In the genomic region with DNA sequence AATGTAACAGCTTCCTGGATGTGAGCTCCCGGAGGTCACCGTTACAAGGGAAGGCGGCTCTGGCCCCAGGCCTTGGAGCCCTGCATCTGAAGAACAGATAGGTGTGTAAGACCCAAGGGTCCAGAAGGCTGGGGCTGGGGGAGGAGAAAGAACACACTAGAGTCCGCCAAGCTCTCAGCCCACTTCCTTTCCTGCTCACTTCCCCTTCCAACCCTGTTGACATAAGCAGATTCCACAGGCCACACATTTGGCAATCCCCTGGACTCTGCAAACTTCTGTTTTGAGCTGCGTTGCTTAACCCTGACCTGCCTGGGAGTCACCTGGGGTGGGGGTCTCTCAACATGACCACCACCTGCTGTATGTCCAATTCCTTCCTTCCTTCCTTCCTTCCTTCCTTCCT, we compare ENCODE assay signal across 12 mouse cellular contexts. TPM values are rescaled to one million over a fixed set of nuclear protein-coding genes. Genes with fewer than 3 reads are reported as not detected.
A peak's percentile ranks its signal among the peaks of the same experiment; 100 is the strongest.
DNase-seq lines count a peak whose midpoint lies in the region; ATAC-seq and TF ChIP-seq lines count a peak whose summit lies in the region.
"Had no signal": no experiment of that assay in that cellular context is flagged by ENCODE, and none has a peak within 500 bp of the region (broad histone marks: within the 10 kb centered on the region; RNA-seq: fewer than 3 reads in every experiment).

A gene (minus strand): TSS at position 88 of the 400 bp plus-strand sequence.

- no peak within 1 kb of the TSS for H3K4me3 ChIP-seq in layer of hippocampus, adult 2 months
- H3K4me3 ChIP-seq in liver, postnatal 0 days (ENCODE audit: low read depth, low read length) = no peak within 1 kb of the TSS
- H3K4me3 ChIP-seq: hindbrain, embryonic 15.5 days had no signal

- H3K4me1 ChIP-seq in liver, postnatal 0 days (ENCODE audit: insufficient read depth) = peaks cover 42% of the 10 kb centered on the region
- H3K4me1 ChIP-seq: hindbrain, embryonic 15.5 days had no signal

- 0 out of 2 replicates have a peak within 1 kb of the TSS, but pooled peaks have one; percentile 11 for H3K9ac ChIP-seq in liver, postnatal 0 days (replicated peaks)
- H3K9ac ChIP-seq: hindbrain, embryonic 15.5 days had no signal

- no peak for DNase-seq in layer of hippocampus, adult 2 months (ENCODE audit: low spot score in 2 of 2)
- no peak for DNase-seq in layer of hippocampus, postnatal 25 days (ENCODE audit: extremely low spot score in 1 of 2, low spot score in 1 of 2)
- DNase-seq in liver, postnatal 0 days = peak; percentile 62
- DNase-seq in frontal cortex, postnatal 14 days (ENCODE audit: low spot score in 2 of 2) = no peak
- DNase-seq in thymus, postnatal 10 days (ENCODE audit: low spot score in 2 of 2) = no peak
- DNase-seq: right cerebral cortex, postnatal 4 days had no signal

- peak within 1 kb of the TSS; percentile 39; the same call in 1 of the 2 replicates for H3K27ac ChIP-seq in layer of hippocampus, adult 2 months
- peak within 1 kb of the TSS; percentile 85 for H3K27ac ChIP-seq in liver, postnatal 0 days (ENCODE audit: low read depth)
- H3K27ac ChIP-seq: hindbrain, embryonic 15.5 days had no signal

- H3K27me3 ChIP-seq in liver, postnatal 0 days (ENCODE audit: insufficient read depth, low read length) = no peaks in the 10 kb centered on the region
- H3K27me3 ChIP-seq: hindbrain, embryonic 15.5 days had no signal

- TF ChIP-seq EP300 in liver, postnatal 0 days (IDR thresholded peaks at IDR 0.05; ENCODE audit: low read depth) = no peak

- H3K36me3 ChIP-seq in liver, postnatal 0 days (replicated peaks; ENCODE audit: insufficient read depth, low read length) = no peaks in the 10 kb centered on the region
- H3K36me3 ChIP-seq: G1E; hindbrain, embryonic 15.5 days had no signal

- no peaks in the 10 kb centered on the region for H3K9me3 ChIP-seq in liver, postnatal 0 days (ENCODE audit: low read length)
- H3K9me3 ChIP-seq: G1E; hindbrain, embryonic 15.5 days had no signal

- peak; percentile 80 for ATAC-seq in granulocyte monocyte progenitor cell, adult 5-6 weeks (replicated peaks; ENCODE audit: poor library complexity, severe bottlenecking)
- peak; percentile 71 for ATAC-seq in liver, postnatal 0 days
- peak; percentile 68 for ATAC-seq in neutrophil, adult 5-6 weeks (ENCODE audit: extremely low read depth, insufficient number of reproducible peaks, low FRiP score, poor library complexity, severe bottlenecking)
- ATAC-seq: forebrain, embryonic 14.5 days had no signal

- no peak for TF ChIP-seq CTCF in layer of hippocampus, adult 2 months (conservative IDR thresholded peaks at IDR 0.05)
- TF ChIP-seq CTCF in liver, postnatal 0 days (IDR thresholded peaks at IDR 0.05; ENCODE audit: low read depth) = no peak

- 36% methylated on average over 5 of the region's 5 CpGs for WGBS in liver, postnatal 0 days (ENCODE audit: insufficient replicate concordance)

- peak within 1 kb of the TSS; percentile 52 for H3K4me2 ChIP-seq in liver, postnatal 0 days (ENCODE audit: low read depth, low read length)
- H3K4me2 ChIP-seq: hindbrain, embryonic 15.5 days had no signal

RNA-seq across cellular contexts. Expression of the gene that starts here (rescaled TPM):
- under 1 TPM; 0.39 to 0.59 TPM for total RNA-seq in layer of hippocampus, adult 2 months (2021)
- under 1 TPM; 0.75 to 0.81 TPM for total RNA-seq in layer of hippocampus, postnatal 25 days (2021)
- 0.15 TPM in 1 of 2 replicates, not detected in the other for total RNA-seq in granulocyte monocyte progenitor cell, adult 5-6 weeks (2014; fragmentation: Nextera tagmentation)
- total RNA-seq in granulocyte monocyte progenitor cell, adult 5-6 weeks (2017) = 0.13 and 0.93 TPM in 2 replicates
- 0.92 and 1.2 TPM in 2 replicates for polyA plus RNA-seq in liver, postnatal 0 days (2015; fragmentation: Nextera tagmentation; extraction: Ambion mirVana)
- 74.4 and 76.5 TPM in 2 replicates for total RNA-seq in neutrophil, adult 5-6 weeks (2017)
- polyA plus RNA-seq: forebrain, embryonic 14.5 days; neural tube, embryonic 11.5 days had no signal

Comparison
In these comparisons a context has a peak if more than half of its experiments do, and no peak if none do; other contexts are left out.
1. RNA of the gene that starts here (total RNA-seq): 74.4 to 76.5 TPM in neutrophil, adult 5-6 weeks; 0.13 to 0.93 TPM in granulocyte monocyte progenitor cell, adult 5-6 weeks, 0.75 to 0.81 TPM in layer of hippocampus, postnatal 25 days and 0.39 to 0.59 TPM in layer of hippocampus, adult 2 months; every median in the first group is over 10 times any median in the second.
2. Peak in ATAC-seq in granulocyte monocyte progenitor cell, adult 5-6 weeks; RNA of the gene not detected or under 1 TPM.
3. Peak in every context shown above with its lines, with median percentiles within 50 percentile points of each other: ATAC-seq.